26 mouse cellular contexts compared by ENCODE assay signal in the genomic region with DNA sequence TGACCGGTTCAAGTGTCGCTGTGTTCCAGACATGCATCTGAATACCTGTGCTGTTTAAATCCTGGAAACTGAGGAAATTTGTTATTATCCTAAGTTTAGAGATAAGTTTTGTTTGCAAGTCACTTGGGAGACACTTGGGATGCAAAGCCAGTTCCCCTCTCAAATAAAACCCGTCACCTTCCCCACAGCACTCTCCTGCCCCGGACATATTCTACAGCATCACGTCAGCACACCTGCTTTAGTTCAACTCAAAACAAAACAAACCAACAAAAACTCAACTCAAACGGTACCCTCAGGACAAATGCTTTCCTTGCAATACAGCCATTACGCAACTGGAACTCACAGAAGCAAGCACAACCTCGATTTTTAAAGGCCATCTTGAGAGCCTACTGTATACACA. TPM values are rescaled to one million over a fixed set of nuclear protein-coding genes. Genes with fewer than 3 reads are reported as not detected.
DNase-seq lines count a peak whose midpoint lies in the region; ATAC-seq and TF ChIP-seq lines count a peak whose summit lies in the region.
"Had no signal": no experiment of that assay in that cellular context is flagged by ENCODE, and none has a peak within 500 bp of the region (broad histone marks: within the 10 kb centered on the region; RNA-seq: fewer than 3 reads in every experiment).

No protein-coding gene starts in this region.

- peak; percentile 35; the same call in 1 of the 2 replicates for ATAC-seq in lung, embryonic 15.5 days (ENCODE audit: borderline replicate concordance, extremely low read depth, low FRiP score, low TSS enrichment)
- ATAC-seq in stomach, embryonic 15.5 days (ENCODE audit: insufficient read depth, low FRiP score, low read depth) = no peak
- ATAC-seq: forebrain, embryonic 16.5 days had no signal

- H3K9me3 ChIP-seq in lung, embryonic 15.5 days = no peaks in the 10 kb centered on the region
- H3K9me3 ChIP-seq in stomach, embryonic 15.5 days = no peaks in the 10 kb centered on the region
- H3K9me3 ChIP-seq: heart, embryonic 15.5 days; hindbrain, embryonic 13.5 days had no signal

- TF ChIP-seq POLR2A in bone marrow macrophage, adult 2 months (IDR thresholded peaks at IDR 0.05; ENCODE audit: borderline replicate concordance, low read depth, low read length) = no peak

- DNase-seq in layer of hippocampus, adult 2 months (ENCODE audit: low spot score in 2 of 2) = no peak
- no peak for DNase-seq in layer of hippocampus, postnatal 25 days (ENCODE audit: extremely low spot score in 1 of 2, low spot score in 1 of 2)
- no peak for DNase-seq in lung, postnatal 10 days
- DNase-seq: adrenal gland, postnatal 25 days; B cell, adult 2 months; cerebellum, adult 2 months; cerebellum, postnatal 14 days; gastrocnemius, adult 2 months; gastrocnemius, postnatal 36 days; heart, postnatal 36 days; kidney, adult 2 months; kidney, postnatal 36 days; layer of hippocampus, postnatal 36 days; lung, adult 2 months; right cerebral cortex, adult 18-20 months; spleen, adult 18-20 months had no signal

- H3K36me3 ChIP-seq in lung, embryonic 15.5 days = no peaks in the 10 kb centered on the region
- H3K36me3 ChIP-seq in stomach, embryonic 15.5 days = no peaks in the 10 kb centered on the region
- H3K36me3 ChIP-seq: heart, embryonic 15.5 days; hindbrain, embryonic 13.5 days; midbrain, embryonic 10.5 days; neural tube, embryonic 12.5 days had no signal

- H3K27ac ChIP-seq in layer of hippocampus, adult 2 months = peak overlapping the region; percentile 80
- H3K27ac ChIP-seq in lung, embryonic 15.5 days = peak overlapping the region; percentile 76
- peak overlapping the region; percentile 75 for H3K27ac ChIP-seq in bone marrow macrophage, adult 2 months (ENCODE audit: insufficient read depth, low read depth, low read length)
- peak overlapping the region; percentile 61; the same call in 1 of the 2 replicates for H3K27ac ChIP-seq in stomach, embryonic 15.5 days
- H3K27ac ChIP-seq: gastrocnemius, adult 2 months; heart, embryonic 15.5 days; hindbrain, embryonic 13.5 days; midbrain, embryonic 10.5 days; neural tube, embryonic 12.5 days had no signal

- no peak overlapping the region for H3K4me3 ChIP-seq in layer of hippocampus, adult 2 months
- no peak overlapping the region for H3K4me3 ChIP-seq in lung, embryonic 15.5 days
- H3K4me3 ChIP-seq in bone marrow macrophage, adult 2 months (ENCODE audit: insufficient read depth, low read length) = no peak overlapping the region
- H3K4me3 ChIP-seq in stomach, embryonic 15.5 days (replicated peaks) = no peak overlapping the region
- H3K4me3 ChIP-seq: erythroblast, embryonic 14.5 days; gastrocnemius, adult 2 months; heart, embryonic 15.5 days; hindbrain, embryonic 13.5 days; midbrain, embryonic 10.5 days; myocyte; neural tube, embryonic 12.5 days had no signal

- TF ChIP-seq CTCF in layer of hippocampus, adult 2 months (conservative IDR thresholded peaks at IDR 0.05) = no peak
- no peak for TF ChIP-seq CTCF in bone marrow macrophage, adult 2 months (IDR thresholded peaks at IDR 0.05; ENCODE audit: low read depth, low read length)

- peaks cover 25% of the 10 kb centered on the region for H3K4me1 ChIP-seq in lung, embryonic 15.5 days
- peaks cover 34% of the 10 kb centered on the region for H3K4me1 ChIP-seq in bone marrow macrophage, adult 2 months (ENCODE audit: control insufficient read depth, insufficient read depth, low read length)
- H3K4me1 ChIP-seq in stomach, embryonic 15.5 days = peaks cover 17% of the 10 kb centered on the region; the same call in 1 of the 2 replicates
- H3K4me1 ChIP-seq: heart, embryonic 15.5 days had no signal

- WGBS in lung, embryonic 15.5 days = 26% methylated on average over 8 of the region's 8 CpGs
- 44% methylated on average over 8 of the region's 8 CpGs for WGBS in stomach, embryonic 15.5 days

- H3K27me3 ChIP-seq in lung, embryonic 15.5 days = no peaks in the 10 kb centered on the region
- no peaks in the 10 kb centered on the region for H3K27me3 ChIP-seq in stomach, embryonic 15.5 days (replicated peaks)
- H3K27me3 ChIP-seq: heart, embryonic 15.5 days; hindbrain, embryonic 13.5 days; neural tube, embryonic 12.5 days had no signal

- H3K4me2 ChIP-seq in lung, embryonic 15.5 days = peak overlapping the region; percentile 30; the same call in 1 of the 2 replicates
- H3K4me2 ChIP-seq in stomach, embryonic 15.5 days = no peak overlapping the region
- H3K4me2 ChIP-seq: heart, embryonic 15.5 days; hindbrain, embryonic 13.5 days; neural tube, embryonic 12.5 days had no signal

- no peak overlapping the region for H3K9ac ChIP-seq in lung, embryonic 15.5 days
- H3K9ac ChIP-seq in stomach, embryonic 15.5 days = no peak overlapping the region
- H3K9ac ChIP-seq: heart, embryonic 15.5 days; hindbrain, embryonic 13.5 days; neural tube, embryonic 12.5 days had no signal

RNA-seq across cellular contexts. Expression of a gene that starts 31.1 kb away (rescaled TPM):
- 100 to 1,000 TPM; 110 to 123 TPM for total RNA-seq in layer of hippocampus, adult 2 months (2021)
- total RNA-seq in layer of hippocampus, postnatal 25 days (2021) = 100 to 1,000 TPM in 1 of 2 experiments, 10 to 100 TPM in 1; 95.6 to 118 TPM
- polyA plus RNA-seq in lung, embryonic 15.5 days (2015; fragmentation: Nextera tagmentation; extraction: Ambion mirVana) = 2.2 and 2.3 TPM in 2 replicates
- 6.6 and 6.8 TPM in 2 replicates for polyA plus RNA-seq in bone marrow macrophage, adult 2 months (2012; ENCODE audit: insufficient read depth, insufficient read length, missing spikeins)
- 1.7 TPM in 2 replicates for polyA plus RNA-seq in stomach, embryonic 15.5 days (2015; fragmentation: Nextera tagmentation; extraction: Ambion mirVana)
- polyA plus RNA-seq: erythroblast, embryonic 14.5 days had no signal
